Mouse (Mus musculus): Measurements from ENCODE around the gene Abat. TPM values are rescaled to one million over a fixed set of nuclear protein-coding genes. Genes with fewer than 3 reads are reported as not detected.

Gene Abat
- polyA plus RNA-seq, 1 experiment from 2014 or later = 60.3 TPM

GRCm38 (mm10) chr16:8584248-8584647 lies 71.0 kb downstream of the Abat start:
- peaks cover 3% of the 10 kb centered on the region; the same call in 1 of the 2 replicates for H3K9me3 ChIP-seq (ENCODE audit: control insufficient read depth, low read length)
- WGBS = 52% methylated on average over 1 of the region's 1 CpGs
- ATAC-seq (ENCODE audit: insufficient read depth, low FRiP score, low TSS enrichment) = no peak
- no peaks in the 10 kb centered on the region for H3K27me3 ChIP-seq (ENCODE audit: control insufficient read depth, insufficient read depth, low read length)
- no peak overlapping the region for H3K4me3 ChIP-seq (ENCODE audit: low read depth, low read length)
- H3K4me1 ChIP-seq (ENCODE audit: control insufficient read depth, insufficient read depth, low read length) = no peaks in the 10 kb centered on the region
- no peak overlapping the region for H3K4me2 ChIP-seq (ENCODE audit: low read depth)
- peaks cover 7% of the 10 kb centered on the region for H3K36me3 ChIP-seq (ENCODE audit: control insufficient read depth, insufficient read depth, low read length)
- DNase-seq (ENCODE audit: low spot score) = no peak
- no peak overlapping the region for H3K9ac ChIP-seq (ENCODE audit: low read length)
- H3K27ac ChIP-seq (ENCODE audit: low read depth, low read length) = no peak overlapping the region; the same call in 1 of the 2 replicates

DNA sequence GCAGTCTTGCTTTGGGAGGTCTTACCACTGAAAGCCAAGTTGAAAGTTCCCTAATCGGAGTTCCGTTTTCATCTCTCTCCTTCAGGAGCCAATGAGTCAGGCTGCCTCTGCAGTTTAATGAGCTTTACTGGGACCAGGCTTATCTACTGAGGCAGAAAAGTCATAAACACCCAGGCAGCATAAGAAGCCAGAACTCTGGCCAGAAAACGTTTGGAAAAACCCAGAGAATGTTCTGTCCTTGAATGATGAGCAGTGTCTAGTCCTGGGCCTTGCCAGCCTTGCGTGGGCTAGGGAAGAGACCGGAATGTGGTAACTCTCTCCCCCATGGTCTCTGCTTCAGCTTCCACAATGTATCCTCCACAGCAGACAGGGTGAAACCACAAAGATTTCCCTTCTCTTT lies 71.8 kb downstream of the Abat start:
- H3K4me3 ChIP-seq (ENCODE audit: low read depth, low read length) = no peak overlapping the region
- WGBS = 80% methylated on average over 5 of the region's 5 CpGs
- H3K9me3 ChIP-seq (ENCODE audit: control insufficient read depth, low read length) = peaks cover 3% of the 10 kb centered on the region; the same call in 1 of the 2 replicates
- no peak for DNase-seq (ENCODE audit: low spot score)
- no peaks in the 10 kb centered on the region for H3K4me1 ChIP-seq (ENCODE audit: control insufficient read depth, insufficient read depth, low read length)
- peaks cover 7% of the 10 kb centered on the region for H3K36me3 ChIP-seq (ENCODE audit: control insufficient read depth, insufficient read depth, low read length)
- no peak overlapping the region for H3K27ac ChIP-seq (ENCODE audit: low read depth, low read length)
- ATAC-seq (ENCODE audit: insufficient read depth, low FRiP score, low TSS enrichment) = no peak
- no peak overlapping the region for H3K4me2 ChIP-seq (ENCODE audit: low read depth)
- no peak overlapping the region for H3K9ac ChIP-seq (ENCODE audit: low read length)
- no peaks in the 10 kb centered on the region for H3K27me3 ChIP-seq (ENCODE audit: control insufficient read depth, insufficient read depth, low read length)

DNA sequence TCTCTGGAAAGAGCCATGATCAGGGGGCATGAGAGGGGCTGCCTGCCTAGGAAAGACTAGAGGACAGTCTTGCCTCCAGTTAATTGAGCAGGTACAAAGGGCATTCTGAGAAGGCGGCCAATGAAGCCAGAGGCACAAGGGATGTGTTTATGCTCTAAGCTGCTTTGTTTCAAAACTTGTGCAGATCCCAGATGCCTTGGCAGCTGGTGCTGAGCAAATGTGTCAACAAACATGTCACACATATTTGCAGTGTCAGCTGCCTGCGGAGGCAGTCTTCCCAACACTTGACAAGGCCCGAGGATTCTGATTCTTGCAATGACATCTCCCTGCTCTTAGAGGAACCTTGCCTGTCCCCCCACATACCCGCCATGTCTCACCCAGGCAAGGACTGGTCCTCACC lies 82.2 kb downstream of the Abat start:
- Histone ChIP-seq H3K4me3 (ENCODE audit: low read depth, low read length) (no peak overlapping the region), H3K4me1 (ENCODE audit: control insufficient read depth, insufficient read depth, low read length) (no peaks in the 10 kb centered on the region), H3K9me3 (ENCODE audit: control insufficient read depth, low read length) (no peaks in the 10 kb centered on the region), H3K4me2 (ENCODE audit: low read depth) (no peak overlapping the region), H3K27ac (ENCODE audit: low read depth, low read length) (no peak overlapping the region), H3K36me3 (ENCODE audit: control insufficient read depth, insufficient read depth, low read length) (no peaks in the 10 kb centered on the region), H3K9ac (ENCODE audit: low read length) (no peak overlapping the region), H3K27me3 (ENCODE audit: control insufficient read depth, insufficient read depth, low read length) (no peaks in the 10 kb centered on the region)
- WGBS = 77% methylated on average over 4 of the region's 4 CpGs
- no peak for ATAC-seq (ENCODE audit: insufficient read depth, low FRiP score, low TSS enrichment)
- DNase-seq (ENCODE audit: low spot score) = no peak

GRCm38 (mm10) chr16:8596336-8596735 lies 83.1 kb downstream of the Abat start:
- Histone ChIP-seq H3K9me3 (ENCODE audit: control insufficient read depth, low read length) (no peaks in the 10 kb centered on the region), H3K4me3 (ENCODE audit: low read depth, low read length) (no peak overlapping the region), H3K27ac (ENCODE audit: low read depth, low read length) (no peak overlapping the region), H3K4me2 (ENCODE audit: low read depth) (no peak overlapping the region), H3K4me1 (ENCODE audit: control insufficient read depth, insufficient read depth, low read length) (no peaks in the 10 kb centered on the region), H3K9ac (ENCODE audit: low read length) (no peak overlapping the region), H3K27me3 (ENCODE audit: control insufficient read depth, insufficient read depth, low read length) (no peaks in the 10 kb centered on the region), H3K36me3 (ENCODE audit: control insufficient read depth, insufficient read depth, low read length) (no peaks in the 10 kb centered on the region)
- WGBS = 79% methylated on average over 4 of the region's 4 CpGs
- DNase-seq (ENCODE audit: low spot score) (no peak), ATAC-seq (ENCODE audit: insufficient read depth, low FRiP score, low TSS enrichment) (no peak)

- Histone ChIP-seq H3K4me2 (ENCODE audit: low read depth) (no peak overlapping the region), H3K36me3 (ENCODE audit: control insufficient read depth, insufficient read depth, low read length) (no peaks in the 10 kb centered on the region), H3K9me3 (ENCODE audit: control insufficient read depth, low read length) (no peaks in the 10 kb centered on the region), H3K27ac (ENCODE audit: low read depth, low read length) (no peak overlapping the region), H3K9ac (ENCODE audit: low read length) (no peak overlapping the region), H3K4me1 (ENCODE audit: control insufficient read depth, insufficient read depth, low read length) (no peaks in the 10 kb centered on the region), H3K4me3 (ENCODE audit: low read depth, low read length) (no peak overlapping the region), H3K27me3 (ENCODE audit: control insufficient read depth, insufficient read depth, low read length) (no peaks in the 10 kb centered on the region)
- WGBS = 90% methylated on average over 5 of the region's 5 CpGs
- DNase-seq (ENCODE audit: low spot score) = no peak
- ATAC-seq (ENCODE audit: insufficient read depth, low FRiP score, low TSS enrichment) = no peak
Observed at GRCm38 (mm10) chr16:8597516-8597915, 84.3 kb downstream of the Abat start.

- no peaks in the 10 kb centered on the region for H3K4me1 ChIP-seq (ENCODE audit: control insufficient read depth, insufficient read depth, low read length)
- no peak overlapping the region for H3K4me3 ChIP-seq (ENCODE audit: low read depth, low read length)
- ATAC-seq (ENCODE audit: insufficient read depth, low FRiP score, low TSS enrichment) = no peak
- no peaks in the 10 kb centered on the region for H3K9me3 ChIP-seq (ENCODE audit: control insufficient read depth, low read length)
- H3K9ac ChIP-seq (ENCODE audit: low read length) = no peak overlapping the region
- 87% methylated on average over 3 of the region's 3 CpGs for WGBS
- H3K36me3 ChIP-seq (ENCODE audit: control insufficient read depth, insufficient read depth, low read length) = no peaks in the 10 kb centered on the region
- H3K27ac ChIP-seq (ENCODE audit: low read depth, low read length) = no peak overlapping the region
- H3K27me3 ChIP-seq (ENCODE audit: control insufficient read depth, insufficient read depth, low read length) = no peaks in the 10 kb centered on the region
- no peak for DNase-seq (ENCODE audit: low spot score)
- H3K4me2 ChIP-seq (ENCODE audit: low read depth) = no peak overlapping the region
Observed at GRCm38 (mm10) chr16:8603789-8604188, 90.6 kb downstream of the Abat start.

DNA sequence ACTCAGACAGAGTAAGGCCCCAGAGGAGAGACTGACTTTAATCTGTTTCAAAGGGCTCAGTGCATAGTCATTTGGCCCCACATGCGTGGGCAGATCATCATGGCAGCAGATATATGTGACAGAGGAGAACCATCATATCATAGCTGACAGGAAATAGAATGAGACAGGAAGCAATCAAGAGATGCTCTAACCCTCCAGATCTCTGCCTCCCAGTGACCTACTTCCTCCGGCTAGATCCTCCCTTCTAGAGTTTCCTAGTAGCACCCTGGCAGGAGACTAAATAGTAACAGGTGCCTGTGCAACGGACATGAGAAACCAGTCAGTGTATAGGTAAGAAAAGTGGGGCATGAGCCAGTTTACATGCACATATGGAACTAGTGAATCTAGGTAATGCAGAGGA lies 97.2 kb downstream of the Abat start:
- Histone ChIP-seq H3K27me3 (ENCODE audit: control insufficient read depth, insufficient read depth, low read length) (no peaks in the 10 kb centered on the region), H3K27ac (ENCODE audit: low read depth, low read length) (no peak overlapping the region), H3K4me1 (ENCODE audit: control insufficient read depth, insufficient read depth, low read length) (no peaks in the 10 kb centered on the region), H3K4me2 (ENCODE audit: low read depth) (no peak overlapping the region), H3K9me3 (ENCODE audit: control insufficient read depth, low read length) (no peaks in the 10 kb centered on the region), H3K36me3 (ENCODE audit: control insufficient read depth, insufficient read depth, low read length) (no peaks in the 10 kb centered on the region), H3K9ac (ENCODE audit: low read length) (no peak overlapping the region), H3K4me3 (ENCODE audit: low read depth, low read length) (no peak overlapping the region)
- no peak for ATAC-seq (ENCODE audit: insufficient read depth, low FRiP score, low TSS enrichment)
- no peak for DNase-seq (ENCODE audit: low spot score)
- 76% methylated on average over 3 of the region's 3 CpGs for WGBS

GRCm38 (mm10) chr16:8612214-8613005 lies 99.2 kb downstream of the Abat start:
- Histone ChIP-seq H3K4me1 (ENCODE audit: control insufficient read depth, insufficient read depth, low read length) (no peaks in the 10 kb centered on the region), H3K36me3 (ENCODE audit: control insufficient read depth, insufficient read depth, low read length) (no peaks in the 10 kb centered on the region)
- 88% methylated on average over 8 of the region's 8 CpGs for WGBS

DNA sequence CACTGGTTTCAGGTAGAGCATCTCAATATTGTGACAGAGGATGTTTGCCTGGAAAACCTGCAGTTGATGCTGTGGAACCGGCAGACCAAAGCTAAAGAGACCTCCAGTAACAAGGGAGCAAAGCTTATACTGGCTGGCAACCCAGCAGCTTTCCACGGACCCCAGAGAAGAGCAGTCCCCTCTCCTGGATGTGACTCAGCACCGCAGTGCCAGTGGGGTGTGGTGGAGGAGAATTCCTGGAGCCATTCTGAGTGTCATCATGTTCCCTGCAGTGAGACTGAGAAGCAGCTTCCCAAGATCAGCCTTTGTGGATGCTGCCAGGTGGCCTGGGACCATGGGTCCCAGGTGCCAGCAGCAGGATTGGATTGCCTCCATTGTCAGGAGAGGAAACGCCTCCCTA lies 99.8 kb downstream of the Abat start:
- WGBS = 87% methylated on average over 4 of the region's 4 CpGs

More at GRCm38 (mm10) chr16:8612214-8613005, 99.2 kb downstream of the Abat start:
- DNase-seq (ENCODE audit: low spot score) (no peak), ATAC-seq (ENCODE audit: insufficient read depth, low FRiP score, low TSS enrichment) (no peak)
- Histone ChIP-seq H3K4me2 (ENCODE audit: low read depth) (no peak overlapping the region), H3K27me3 (ENCODE audit: control insufficient read depth, insufficient read depth, low read length) (no peaks in the 10 kb centered on the region), H3K4me3 (ENCODE audit: low read depth, low read length) (no peak overlapping the region), H3K27ac (ENCODE audit: low read depth, low read length) (no peak overlapping the region), H3K9me3 (ENCODE audit: control insufficient read depth, low read length) (no peaks in the 10 kb centered on the region), H3K9ac (ENCODE audit: low read length) (no peak overlapping the region)

More for the DNA sequence above, 99.8 kb downstream of the Abat start:
- no peak overlapping the region for H3K9ac ChIP-seq (ENCODE audit: low read length)
- H3K27me3 ChIP-seq (ENCODE audit: control insufficient read depth, insufficient read depth, low read length) = no peaks in the 10 kb centered on the region
- H3K4me2 ChIP-seq (ENCODE audit: low read depth) = no peak overlapping the region
- H3K4me3 ChIP-seq (ENCODE audit: low read depth, low read length) = no peak overlapping the region
- DNase-seq (ENCODE audit: low spot score) (no peak), ATAC-seq (ENCODE audit: insufficient read depth, low FRiP score, low TSS enrichment) (no peak)
- H3K9me3 ChIP-seq (ENCODE audit: control insufficient read depth, low read length) = no peaks in the 10 kb centered on the region
- no peaks in the 10 kb centered on the region for H3K4me1 ChIP-seq (ENCODE audit: control insufficient read depth, insufficient read depth, low read length)
- no peak overlapping the region for H3K27ac ChIP-seq (ENCODE audit: low read depth, low read length)
- H3K36me3 ChIP-seq (ENCODE audit: control insufficient read depth, insufficient read depth, low read length) = no peaks in the 10 kb centered on the region
